Mouse (Mus musculus) lung, adult 2 months (tissue): ENCODE data around the gene Exoc7.

Experiments
- CTCF ChIP-seq: fragments of 200-500 bp; IDR thresholded peaks from 2 replicates; pipeline ENCODE4 v1.5.1; 2011; ENCODE audit warnings: mild to moderate bottlenecking, low read length, control low read depth; ENCODE audit not compliant: insufficient read depth
- POLR2A ChIP-seq: fragments of 200-500 bp; IDR thresholded peaks from 2 replicates; pipeline ENCODE4 v1.6.1; 2011; ENCODE audit warnings: low read depth, mild to moderate bottlenecking, control low read depth, low read length, borderline replicate concordance; ENCODE audit errors: extremely low read depth

- TF ChIP-seq CTCF = no peak
- no peak for TF ChIP-seq POLR2A
These were observed 25.4 kb downstream of the Exoc7 start for GRCm38 (mm10) chr11:116281671-116282070.
